Mouse (Mus musculus): ENCODE measurements at regions not wholly inside any gene's neighbourhood (a gene's known extent, or its start where the extent isn't known, plus 50 kb on each side); places are given as distances from the start of the nearest gene placed in this dataset.

DNA sequence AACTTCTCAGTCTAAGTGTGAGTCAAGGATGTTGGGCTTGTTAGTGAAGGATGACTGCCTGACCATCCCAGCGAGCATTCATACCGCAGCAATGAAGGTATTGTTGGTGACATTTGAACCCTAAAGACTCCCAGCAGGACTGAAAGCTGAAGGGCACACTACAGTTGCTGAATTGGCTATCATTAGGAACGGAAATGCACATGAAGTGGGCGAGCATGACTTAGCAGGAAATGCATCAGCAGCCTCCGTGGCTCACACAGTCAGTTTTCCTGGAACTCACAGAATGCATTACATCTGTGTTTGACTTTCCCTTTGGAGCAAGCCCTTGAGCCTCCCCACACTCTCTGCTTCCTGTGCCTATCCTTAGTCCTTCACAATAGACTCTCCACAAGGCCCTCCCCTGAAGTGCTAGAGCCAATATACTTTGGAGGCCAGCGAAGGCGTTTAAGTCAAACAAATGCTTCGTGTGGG lies 63.9 kb downstream of the Tmco5 start:
- no peak for DNase-seq

- no peak for DNase-seq
Measured at GRCm38 (mm10) chr2:116948538-116948937, 70.0 kb downstream of the Tmco5 start.

DNA sequence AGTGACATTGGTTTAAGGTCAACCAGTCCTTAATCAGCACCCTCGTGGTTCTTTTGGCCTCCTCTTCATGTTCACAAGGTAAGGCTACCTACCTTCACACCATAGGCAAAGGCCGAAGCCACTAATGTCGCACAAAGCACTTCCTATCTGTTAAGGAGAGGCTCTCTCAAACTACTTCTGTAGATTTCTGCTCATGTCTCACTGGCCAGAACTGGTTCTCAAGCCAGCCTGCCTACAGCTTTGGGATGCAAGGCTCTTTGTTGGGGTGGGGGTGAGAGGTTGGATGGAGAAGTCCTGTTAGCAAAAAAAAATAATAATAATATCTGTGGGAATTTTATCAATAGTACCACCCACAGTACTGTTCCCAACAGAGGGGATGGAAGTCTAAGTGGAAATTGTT lies 71.2 kb downstream of the Tmco5 start:
- no peak for DNase-seq

- no peak for DNase-seq
Measured at GRCm38 (mm10) chr2:116950154-116950553, 71.7 kb downstream of the Tmco5 start.

GRCm38 (mm10) chr2:116951481-116951880 lies 73.0 kb downstream of the Tmco5 start:
- DNase-seq = no peak

GRCm38 (mm10) chr2:116954280-116954679 lies 75.8 kb downstream of the Tmco5 start:
- DNase-seq = no peak

GRCm38 (mm10) chr2:116954896-116955295 lies 76.4 kb downstream of the Tmco5 start:
- DNase-seq = no peak

- no peak for DNase-seq
Measured at GRCm38 (mm10) chr2:116963116-116963873, 84.8 kb downstream of the Tmco5 start.

- DNase-seq = no peak
Measured at GRCm38 (mm10) chr2:116966266-116966665, 87.8 kb downstream of the Tmco5 start.

DNA sequence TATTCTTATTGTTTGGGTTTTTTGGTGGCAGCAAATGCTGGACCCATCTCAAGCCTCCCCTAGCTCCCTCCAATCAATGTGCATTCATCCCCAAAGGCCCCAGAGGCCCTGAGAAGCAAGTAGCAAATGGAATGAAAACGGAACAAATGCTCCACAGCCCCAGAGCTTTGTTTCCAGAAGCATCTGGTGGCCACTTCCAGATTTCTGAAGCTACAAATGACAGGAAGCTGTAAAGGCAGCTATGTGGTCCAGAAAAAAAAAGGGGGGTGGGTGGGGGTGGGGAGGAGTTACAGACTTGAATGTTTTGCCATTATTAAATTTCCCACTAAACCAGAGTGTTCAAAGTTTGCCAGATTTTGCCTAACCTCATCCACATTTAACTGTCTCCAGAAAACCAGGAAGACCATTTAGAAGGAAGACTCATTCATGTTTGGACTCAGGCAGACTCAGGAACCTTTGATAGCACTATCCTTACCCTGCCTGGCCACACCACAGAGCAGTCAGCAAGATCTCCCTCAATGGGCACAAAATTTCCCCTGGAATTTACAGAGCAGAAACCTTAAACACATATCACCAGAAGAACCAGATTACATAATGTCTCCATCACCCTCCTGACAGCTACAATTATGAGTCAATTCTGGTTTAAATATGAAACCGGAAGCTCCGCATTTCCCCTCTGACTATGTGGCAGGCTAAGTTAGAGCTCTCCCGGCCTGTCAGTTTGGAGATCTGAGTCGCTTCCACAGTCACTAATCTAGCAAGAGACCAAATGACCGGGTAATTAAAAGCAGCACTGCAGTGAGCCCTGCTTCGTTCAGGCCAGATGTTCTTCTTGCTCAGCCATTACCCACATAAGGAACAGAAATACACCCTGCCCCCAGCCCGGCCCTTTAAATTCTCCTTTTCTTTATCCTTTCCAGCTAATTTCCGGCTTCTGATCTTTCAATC lies 93.4 kb downstream of the Tmco5 start:
- no peak for DNase-seq

GRCm38 (mm10) chr2:116972614-116972985 lies 94.1 kb downstream of the Tmco5 start:
- DNase-seq = no peak

- DNase-seq = no peak
Measured at GRCm38 (mm10) chr2:116973441-116973840, 95.0 kb downstream of the Tmco5 start.

DNA sequence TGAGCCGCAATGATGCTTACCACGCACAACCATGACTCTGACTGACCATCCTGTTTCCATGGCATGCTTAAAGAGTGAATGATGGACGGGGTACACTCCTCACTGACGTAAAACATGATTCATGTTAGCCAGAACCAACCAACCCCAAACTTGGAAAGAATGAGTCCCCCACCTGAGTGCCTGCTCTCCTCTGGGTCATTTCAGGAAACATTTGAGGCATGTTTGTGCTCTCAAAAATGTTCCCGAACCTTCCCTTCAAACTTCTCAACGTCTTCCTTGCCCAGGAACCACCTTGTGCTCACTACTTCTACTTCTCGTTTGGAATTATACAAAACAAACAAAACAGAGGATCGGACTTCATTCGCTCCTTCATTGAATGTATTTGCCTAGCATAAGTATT lies 95.7 kb downstream of the Tmco5 start:
- no peak for DNase-seq

DNA sequence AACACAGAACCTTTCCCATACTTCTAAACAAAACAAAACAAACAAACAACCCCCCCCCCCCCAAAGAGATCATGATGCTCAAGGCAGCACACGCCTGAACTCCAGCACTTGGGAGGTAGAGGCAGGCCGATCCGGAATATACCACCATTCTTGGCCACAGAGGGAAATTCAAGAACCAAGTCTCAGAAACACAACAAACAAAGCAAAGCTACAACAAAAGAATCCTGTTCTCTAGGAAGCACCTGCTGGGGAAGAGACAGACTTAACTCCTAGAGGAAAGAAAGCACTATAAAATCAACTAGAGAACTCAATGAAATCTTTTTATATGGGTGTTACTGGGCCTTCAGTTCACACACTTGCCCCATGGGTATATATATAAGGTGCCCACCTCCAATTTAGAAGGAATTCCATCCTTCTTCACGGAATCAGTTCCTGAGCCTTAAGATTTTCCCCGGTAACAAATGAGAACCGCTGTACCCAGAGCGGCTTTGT lies 96.1 kb downstream of the Tmco5 start:
- DNase-seq = no peak

DNA sequence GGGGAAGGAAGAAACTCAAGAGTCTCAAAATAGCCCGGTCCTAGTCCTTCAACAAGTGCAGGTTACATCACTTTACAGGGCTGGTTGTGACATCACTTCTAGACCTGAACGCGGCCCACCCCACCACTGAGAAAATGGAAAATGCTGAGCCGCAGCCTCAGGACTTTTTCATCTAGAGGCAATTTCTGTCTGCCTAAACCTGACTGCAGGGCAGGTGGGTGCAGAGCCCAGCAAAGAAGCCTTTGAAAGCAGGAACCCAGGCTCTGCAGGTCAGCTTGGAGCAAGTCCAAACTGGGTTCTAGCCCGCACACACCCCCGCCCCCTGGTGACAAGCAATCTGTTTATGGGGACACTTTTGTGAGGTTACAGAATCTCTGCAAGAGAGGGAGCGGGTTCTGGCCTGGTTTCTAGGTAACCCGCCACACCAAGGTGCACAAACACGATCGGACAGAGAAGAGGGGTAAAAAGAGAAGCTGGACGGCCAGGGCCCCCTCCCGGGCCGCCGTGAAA lies 96.7 kb downstream of the Tmco5 start:
- peak; percentile 94 for DNase-seq

GRCm38 (mm10) chr2:116975601-116976431 lies 97.3 kb downstream of the Tmco5 start:
- peak; percentile 88 for DNase-seq

- DNase-seq = no peak
Measured at GRCm38 (mm10) chr2:116976432-116976750, 97.9 kb downstream of the Tmco5 start.

DNA sequence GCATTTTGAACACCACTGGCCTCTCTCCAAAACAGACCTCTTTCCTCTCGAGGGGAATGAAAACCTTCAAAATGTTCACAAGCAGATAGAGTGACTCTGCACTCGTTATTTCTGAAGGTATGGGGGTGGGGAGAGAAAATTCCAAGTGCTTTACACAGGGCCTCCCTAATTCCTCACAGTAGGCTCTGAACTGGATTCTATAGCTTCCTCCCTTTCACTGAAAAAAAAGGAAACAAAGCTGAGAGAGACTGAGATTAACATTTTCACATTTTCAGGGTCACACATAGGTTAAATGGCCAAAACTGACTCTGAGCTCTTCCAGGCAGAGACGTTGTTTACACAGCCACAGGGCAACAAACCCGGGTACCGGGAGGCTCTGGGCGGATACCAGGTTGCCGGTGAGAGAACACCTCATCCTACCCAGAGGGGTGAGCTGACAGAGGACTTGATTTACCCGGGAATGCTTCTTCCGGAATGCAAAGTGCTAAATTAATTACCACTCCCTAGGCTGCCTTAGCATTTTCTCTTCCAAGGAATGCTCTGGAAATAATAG lies 98.5 kb downstream of the Tmco5 start:
- DNase-seq = peak; percentile 36

GRCm38 (mm10) chr2:116977771-116978600 lies 99.5 kb downstream of the Tmco5 start:
- no peak for DNase-seq

DNA sequence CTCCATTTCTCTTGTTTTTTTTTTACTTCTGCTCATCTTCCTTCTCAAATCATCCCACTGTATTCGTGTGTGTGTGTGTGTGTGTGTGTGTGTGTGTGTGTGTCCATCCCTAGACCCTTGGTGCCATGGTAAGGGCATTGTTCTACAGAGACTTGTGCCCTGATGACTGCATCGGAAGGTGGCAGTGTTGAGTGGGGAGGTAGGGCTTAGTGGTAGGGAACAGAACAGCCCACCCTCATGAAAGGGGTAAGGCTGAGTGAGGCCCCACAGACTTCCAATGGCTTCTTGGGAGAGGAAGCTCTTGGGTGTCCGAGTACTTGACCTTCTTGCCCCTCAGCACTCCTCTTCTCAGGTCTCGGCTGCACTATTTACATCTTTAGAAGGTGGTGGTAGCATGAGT lies 100.3 kb downstream of the Tmco5 start:
- no peak for DNase-seq
